Mouse (Mus musculus): ENCODE results near the gene Ajap1.

Gene Ajap1

GRCm38 (mm10) chr4:153453496-153453895 is 29.1 kb downstream of the Ajap1 start:
- no peak for DNase-seq (ENCODE audit: low read depth, low spot score)

DNA sequence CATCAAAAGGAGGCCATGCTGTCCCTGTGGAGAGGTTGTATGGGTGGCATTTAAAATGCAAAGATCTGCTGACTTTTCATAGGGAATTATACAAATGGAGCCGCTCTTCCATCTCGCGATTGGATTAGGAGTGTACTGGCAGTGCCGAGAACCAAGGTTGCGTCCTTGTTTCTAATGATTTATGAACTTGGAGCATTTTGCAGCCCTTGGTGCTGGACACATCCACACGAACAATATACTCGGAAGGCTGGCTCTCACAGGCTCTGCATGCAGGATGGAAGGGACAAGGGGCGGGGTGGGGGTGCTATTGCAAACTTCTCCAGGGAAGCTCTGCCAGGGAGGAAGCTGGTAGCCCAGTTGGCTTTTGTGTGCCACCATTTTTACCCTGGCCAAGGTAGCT is 31.1 kb downstream of the Ajap1 start:
- no peak for DNase-seq (ENCODE audit: low read depth, low spot score)

GRCm38 (mm10) chr4:153442522-153442921 is 40.1 kb downstream of the Ajap1 start:
- DNase-seq (ENCODE audit: low read depth, low spot score), result no peak

DNA sequence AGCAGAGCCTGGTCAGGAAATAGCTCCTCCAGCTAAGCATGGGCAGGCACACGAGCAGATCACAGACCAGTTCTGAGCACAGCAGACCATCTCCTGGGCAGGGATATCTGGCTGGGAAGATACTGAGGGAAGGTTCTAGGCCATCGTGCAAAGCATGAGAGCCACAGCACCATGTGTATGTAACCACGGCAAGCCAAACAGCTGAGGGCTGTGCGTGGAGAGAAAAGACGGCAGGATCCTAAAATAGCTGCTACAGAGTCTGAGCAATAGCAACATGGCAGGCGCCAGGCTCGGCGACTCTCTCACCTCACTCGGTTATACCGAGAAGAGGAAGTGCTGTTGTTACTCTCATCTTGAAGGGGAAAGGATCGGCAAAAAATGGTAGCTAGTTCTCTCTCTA is 42.7 kb downstream of the Ajap1 start:
- no peak for DNase-seq (ENCODE audit: low read depth, low spot score)

DNA sequence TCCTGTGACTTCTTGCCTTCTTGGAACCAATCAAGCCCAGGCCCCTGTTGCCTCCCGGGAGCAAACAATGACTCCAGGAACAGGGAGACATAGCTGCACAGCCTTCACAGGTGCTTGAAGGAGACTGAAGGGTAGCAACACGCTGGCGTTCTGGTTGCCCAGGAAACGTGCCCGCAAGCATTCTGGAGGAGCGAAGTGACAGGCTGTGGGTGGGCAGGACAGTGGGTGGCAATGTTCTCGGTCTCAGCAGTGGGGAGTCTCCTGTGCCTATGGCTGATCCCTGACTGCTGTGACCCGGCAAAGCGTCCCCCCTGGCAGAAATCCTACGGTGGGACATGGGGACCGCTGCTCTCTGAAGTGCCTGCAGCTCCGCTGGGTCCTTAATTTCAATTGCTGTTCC is 43.6 kb downstream of the Ajap1 start:
- DNase-seq (ENCODE audit: low read depth, low spot score), result no peak

- no peak for DNase-seq (ENCODE audit: low read depth, low spot score)
Observed at GRCm38 (mm10) chr4:153437196-153437595, 45.4 kb downstream of the Ajap1 start.

- DNase-seq (ENCODE audit: low read depth, low spot score), result no peak
Observed at GRCm38 (mm10) chr4:153435917-153436316, 46.7 kb downstream of the Ajap1 start.

DNA sequence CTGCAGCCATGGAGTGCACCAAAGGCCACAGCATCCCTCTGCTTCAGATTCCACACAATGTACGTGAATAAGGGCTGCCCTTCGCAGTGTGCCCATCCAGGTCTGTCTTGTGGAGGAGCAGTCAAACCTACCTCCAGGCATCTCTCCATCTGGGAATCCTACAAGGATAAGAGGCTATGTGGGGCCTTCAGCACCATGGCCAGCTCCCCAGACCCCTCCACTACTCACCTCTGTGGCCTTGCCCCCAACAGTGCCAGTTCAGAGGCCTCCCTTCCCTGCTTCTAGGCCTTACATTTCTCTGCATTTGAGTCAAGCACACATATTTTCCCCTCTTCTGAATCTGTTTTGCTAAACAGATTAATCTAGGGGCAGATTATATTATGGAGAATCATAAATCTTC is 52.6 kb downstream of the Ajap1 start:
- DNase-seq (ENCODE audit: low read depth, low spot score), result peak; percentile 37

DNA sequence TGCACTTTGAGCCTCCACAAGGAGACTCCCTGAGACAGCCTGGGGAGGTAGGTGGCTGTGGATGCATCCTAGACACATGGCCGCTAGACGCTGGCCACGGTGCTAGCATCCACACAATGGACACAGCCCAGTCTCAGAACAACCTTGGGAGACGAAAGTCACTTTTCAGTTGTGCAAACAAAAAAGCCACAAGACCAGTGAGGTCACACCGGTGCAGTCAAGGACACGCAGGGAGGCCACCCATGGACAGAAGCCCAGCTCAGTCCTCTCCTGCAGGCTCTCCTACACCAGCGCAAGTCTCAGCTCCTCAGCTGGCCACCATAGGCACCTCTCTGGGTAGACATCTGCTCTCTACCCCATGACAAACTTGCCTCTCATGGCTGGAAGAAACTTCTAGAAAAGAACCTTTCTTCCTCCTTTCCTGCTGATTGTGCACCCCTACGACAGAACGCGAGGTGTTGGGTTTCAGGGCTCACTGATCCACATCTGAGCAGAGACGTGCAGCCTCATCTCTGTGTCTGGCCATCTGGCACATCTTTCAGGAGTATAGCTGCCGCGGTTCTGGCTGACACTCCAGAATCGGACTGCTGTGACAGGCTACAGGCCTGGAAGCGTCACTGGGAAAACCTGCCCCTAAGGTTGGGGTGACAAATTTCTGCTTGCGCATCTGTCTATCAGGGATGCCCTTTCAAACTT is 56.5 kb downstream of the Ajap1 start:
- DNase-seq (ENCODE audit: low read depth, low spot score), result no peak

DNA sequence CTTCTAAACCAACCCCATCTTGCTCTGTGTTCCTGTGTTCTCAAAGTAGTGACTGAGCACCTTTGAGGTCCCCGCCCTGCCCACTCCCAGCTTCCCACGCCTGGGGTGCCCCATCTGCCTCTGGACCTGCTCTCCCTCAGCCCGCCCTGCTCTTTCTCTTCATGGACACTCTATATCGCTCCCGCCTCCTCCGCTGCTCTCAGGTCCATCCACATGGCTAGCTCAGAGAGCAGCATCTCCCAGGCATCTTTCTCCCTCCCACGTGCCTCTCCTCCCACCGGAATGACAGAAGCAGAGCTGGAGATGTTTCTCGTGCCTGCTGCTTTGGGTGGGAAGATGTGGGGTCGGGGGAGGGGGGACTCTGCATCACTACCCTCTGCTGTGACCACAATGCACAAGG is 58.3 kb downstream of the Ajap1 start:
- no peak for DNase-seq (ENCODE audit: low read depth, low spot score)

GRCm38 (mm10) chr4:153417926-153418325 is 64.7 kb downstream of the Ajap1 start:
- DNase-seq (ENCODE audit: low read depth, low spot score), result peak; percentile 88

DNA sequence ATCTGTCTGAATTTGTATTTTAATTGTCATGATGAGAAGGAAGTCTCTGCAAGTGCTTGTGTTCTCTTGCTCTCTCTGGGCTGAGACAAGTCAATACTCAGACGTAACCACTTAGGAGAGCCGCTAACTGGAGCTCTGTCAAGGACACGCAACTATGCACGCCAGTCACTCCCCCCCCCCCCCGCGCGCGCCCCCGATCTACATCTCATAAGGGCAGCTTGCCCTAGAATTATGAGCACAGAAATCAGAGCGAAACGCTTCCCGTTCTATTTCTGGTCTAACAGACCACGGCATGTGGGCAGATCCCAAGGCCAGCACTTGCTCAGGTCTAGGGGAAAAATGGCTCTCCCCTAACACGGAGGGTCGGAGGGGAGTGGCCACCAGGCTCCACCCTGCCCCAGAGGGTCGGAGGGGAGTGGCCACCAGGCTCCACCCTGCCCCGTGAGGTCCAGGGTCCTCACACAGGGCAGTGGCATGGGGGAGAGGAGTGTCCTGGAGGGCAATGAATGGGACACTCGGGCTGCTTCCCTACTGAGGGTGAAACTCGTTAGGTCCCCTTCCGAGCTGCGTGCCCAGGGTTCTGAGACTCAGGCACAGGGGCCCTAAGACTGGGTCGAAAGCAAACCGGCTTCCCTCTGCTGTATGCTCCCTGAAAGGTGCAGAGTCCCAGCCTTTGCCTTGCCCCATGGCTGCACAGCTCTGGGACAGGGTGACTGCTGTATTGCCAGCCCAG is 65.3 kb downstream of the Ajap1 start:
- peak; percentile 60 for DNase-seq (ENCODE audit: low read depth, low spot score)

DNA sequence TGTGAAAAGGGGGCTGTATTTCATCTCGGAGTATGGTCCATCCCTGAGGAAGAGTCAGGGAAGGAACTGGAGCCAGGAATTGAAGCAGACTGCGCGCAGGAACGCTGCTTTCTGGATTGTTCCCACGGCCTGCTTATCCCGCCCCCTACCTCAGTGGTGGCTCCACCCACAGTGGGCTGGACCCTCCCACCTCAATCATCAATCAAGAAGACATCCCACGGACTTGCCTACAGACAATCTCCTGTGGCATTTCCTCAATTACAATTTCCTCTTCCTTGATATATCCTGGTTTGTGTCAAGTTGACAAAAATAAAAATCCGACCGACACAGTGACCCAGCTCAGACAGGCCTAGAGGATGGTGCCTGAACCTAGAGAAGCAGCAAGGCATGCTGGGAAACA is 66.5 kb downstream of the Ajap1 start:
- peak; percentile 76 for DNase-seq (ENCODE audit: low read depth, low spot score)

GRCm38 (mm10) chr4:153398421-153398820 is 84.2 kb downstream of the Ajap1 start:
- DNase-seq (ENCODE audit: low read depth, low spot score), result no peak

DNA sequence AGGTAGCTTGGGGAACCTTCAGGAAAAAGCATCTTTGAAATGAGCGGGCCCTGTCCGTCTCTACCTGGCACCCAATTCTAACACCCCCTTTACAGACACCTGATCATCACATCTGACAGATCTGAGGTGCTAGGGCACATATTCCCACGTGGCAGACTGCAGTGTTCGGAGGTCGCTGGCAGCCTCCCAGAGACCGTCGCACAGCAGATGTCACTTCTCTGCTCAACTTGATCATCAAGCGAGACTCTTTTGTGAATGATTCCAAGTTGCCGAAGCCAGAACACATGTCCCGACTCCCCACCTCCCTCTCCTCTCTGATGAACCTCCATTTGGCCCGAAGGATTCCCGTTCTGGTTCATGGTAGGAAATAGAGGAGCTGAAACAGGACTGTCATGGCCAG is 95.1 kb downstream of the Ajap1 start:
- no peak for DNase-seq (ENCODE audit: low read depth, low spot score)

DNA sequence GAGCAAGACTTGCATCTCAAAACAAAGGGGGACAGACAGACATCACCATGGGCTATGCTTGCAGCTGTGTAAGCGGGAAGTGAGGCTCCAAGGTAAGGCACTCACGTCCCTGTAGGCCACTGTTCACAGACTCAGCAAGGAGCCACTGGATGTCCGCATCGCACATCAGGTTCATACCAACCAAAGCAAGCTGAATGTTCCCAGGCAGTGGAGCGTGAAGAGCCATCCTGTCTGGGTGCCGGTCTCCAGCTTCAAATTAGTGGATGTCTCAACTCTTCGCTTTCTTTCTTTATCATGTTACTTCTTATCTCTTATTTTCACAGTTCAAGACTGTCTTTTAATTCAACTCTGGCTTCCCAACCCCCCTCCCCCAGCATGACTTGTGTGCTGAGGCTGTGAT is 101.2 kb downstream of the Ajap1 start:
- no peak for DNase-seq (ENCODE audit: low read depth, low spot score)

- DNase-seq (ENCODE audit: low read depth, low spot score), result no peak
Observed at GRCm38 (mm10) chr4:153380885-153381284, 101.7 kb downstream of the Ajap1 start.

- DNase-seq (ENCODE audit: low read depth, low spot score), result peak; percentile 56
Observed at GRCm38 (mm10) chr4:153377981-153378380, 104.6 kb downstream of the Ajap1 start.

DNA sequence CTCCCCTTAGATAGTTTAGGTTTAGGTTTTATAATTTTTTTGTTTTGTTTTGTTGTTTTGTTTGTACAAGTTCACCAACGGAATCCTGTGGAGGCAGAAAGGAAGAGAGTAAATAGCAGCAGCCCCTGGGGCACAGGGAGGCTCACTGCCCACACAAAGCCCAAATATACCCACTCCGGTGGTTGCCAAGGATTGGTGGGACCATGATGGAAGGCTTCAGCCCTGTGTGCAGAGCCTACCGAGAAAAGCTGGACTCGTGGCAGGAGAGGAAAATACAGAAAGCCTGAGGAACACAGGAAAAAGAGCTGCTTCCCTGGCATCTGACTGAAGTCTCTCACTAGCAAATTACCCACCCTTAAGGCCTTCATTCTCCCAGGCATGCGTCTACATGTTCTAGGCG is 108.4 kb downstream of the Ajap1 start:
- no peak for DNase-seq (ENCODE audit: low read depth, low spot score)

GRCm38 (mm10) chr4:153373125-153373524 is 109.5 kb downstream of the Ajap1 start:
- DNase-seq (ENCODE audit: low read depth, low spot score), result no peak

- DNase-seq (ENCODE audit: low read depth, low spot score), result no peak
Observed at GRCm38 (mm10) chr4:153368620-153369159, 113.9 kb downstream of the Ajap1 start.

- no peak for DNase-seq (ENCODE audit: low read depth, low spot score)
Observed at GRCm38 (mm10) chr4:153360868-153361545, 121.6 kb downstream of the Ajap1 start.

DNA sequence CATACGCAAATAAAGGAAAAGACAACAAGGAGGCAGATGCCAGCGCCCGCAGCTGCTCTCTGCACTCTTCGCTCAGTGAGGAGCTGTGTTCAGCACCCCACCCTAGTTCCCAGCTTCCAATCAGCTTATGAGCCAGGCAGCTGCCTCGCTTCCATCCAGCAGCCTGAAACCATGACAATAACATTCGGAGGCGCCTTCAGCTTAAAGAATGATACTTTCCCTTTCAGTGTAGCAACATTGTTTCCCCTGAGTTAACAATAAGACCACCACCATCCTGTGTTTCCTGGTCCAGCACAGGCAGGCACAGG is 124.4 kb downstream of the Ajap1 start:
- peak; percentile 25 for DNase-seq (ENCODE audit: low read depth, low spot score)
